Mouse (Mus musculus) midbrain, postnatal 0 days (tissue): Measurements from ENCODE around the gene Kctd13. TPM values are rescaled to one million over a fixed set of nuclear protein-coding genes. Genes with fewer than 3 reads are reported as not detected.

ENCODE experiments used
- ATAC-seq: fragments of 200-750 bp; cut with Nextera tagmentation; 2 replicates; pipeline ENCODE4 v1.8.0; 2017; ENCODE audit warnings: moderate number of reproducible peaks, mild to moderate bottlenecking, moderate TSS enrichment, moderate library complexity; ENCODE audit not compliant: low FRiP score
- DNase-seq: peaks from one replicate; pipeline ENCODE4 v3.0.0-alpha.2; 2015; ENCODE audit warnings: low spot score
- H3K27ac ChIP-seq: fragments of 300-500 bp; sonication (generic); 2 replicates; pipeline ENCODE4 v1.5.1; 2014; ENCODE audit warnings: low read depth, mild to moderate bottlenecking, low read length, mixed read lengths
- H3K27me3 ChIP-seq: fragments of 300-500 bp; sonication (generic); 2 replicates; pipeline ENCODE4 v1.6.1; 2014; ENCODE audit warnings: low read length, control low read depth, mixed read lengths; ENCODE audit not compliant: insufficient read depth
- H3K36me3 ChIP-seq: fragments of 300-500 bp; sonication (generic); 2 replicates; pipeline ENCODE4 v1.6.1; 2014; ENCODE audit warnings: low read length, control low read depth, mixed read lengths; ENCODE audit not compliant: insufficient read depth
- H3K4me1 ChIP-seq: fragments of 300-500 bp; sonication (generic); 2 replicates; pipeline ENCODE4 v1.6.1; 2014; ENCODE audit warnings: mild to moderate bottlenecking, control low read depth, antibody characterized with exemption, low read length, mixed read lengths; ENCODE audit not compliant: insufficient read depth
- H3K4me2 ChIP-seq: fragments of 300-500 bp; sonication (generic); 2 replicates; pipeline ENCODE4 v1.6.1; 2014; ENCODE audit warnings: low read depth, mild to moderate bottlenecking, low read length, mixed read lengths; ENCODE audit not compliant: poor library complexity, severe bottlenecking
- H3K4me3 ChIP-seq: fragments of 300-500 bp; sonication (generic); 2 replicates; pipeline ENCODE4 v1.5.1; 2014; ENCODE audit warnings: low read depth, mild to moderate bottlenecking, low read length, moderate library complexity
- H3K9ac ChIP-seq: fragments of 300-500 bp; sonication (generic); replicated peaks from 2 replicates; pipeline ENCODE4 v1.6.1; 2014; ENCODE audit warnings: mild to moderate bottlenecking, low read length, moderate library complexity, mixed read lengths; ENCODE audit not compliant: poor library complexity, severe bottlenecking
- H3K9me3 ChIP-seq: fragments of 300-500 bp; sonication (generic); 2 replicates; pipeline ENCODE4 v1.6.1; 2016; ENCODE audit warnings: low read length, control low read depth
- CTCF ChIP-seq: IDR thresholded peaks from 2 replicates; pipeline ENCODE4 v1.5.1; 2016; ENCODE audit warnings: antibody characterized with exemption, mild to moderate bottlenecking
- WGBS: fragments of 180-500 bp; shearing (Covaris S2); extraction: QIAGEN DNeasy Blood & Tissue Kit; methylation state at CpG from one replicate; pipeline ENCODE4 v1.1.7; 2014; 5-methylcytosine and 5-hydroxymethylcytosine counted together
- polyA plus RNA-seq: library from polyadenylated mRNA; unstranded; fragments of >200 nt; fragmentation: Nextera tagmentation; extraction: Ambion mirVana; gene quantifications from 2 replicates; pipeline ENCODE4 v1.2.1, GENCODE M21; 2015
- total RNA-seq: library from RNA; depleted of rRNA; stranded (reverse); fragments of >200 nt; gene quantifications from 2 replicates; pipeline ENCODE4 v1.2.3, GENCODE M21; 2014

The Kctd13 gene
- total and polyA plus RNA-seq, 2 experiments from 2014 or later, result 150 to 167 TPM

DNA sequence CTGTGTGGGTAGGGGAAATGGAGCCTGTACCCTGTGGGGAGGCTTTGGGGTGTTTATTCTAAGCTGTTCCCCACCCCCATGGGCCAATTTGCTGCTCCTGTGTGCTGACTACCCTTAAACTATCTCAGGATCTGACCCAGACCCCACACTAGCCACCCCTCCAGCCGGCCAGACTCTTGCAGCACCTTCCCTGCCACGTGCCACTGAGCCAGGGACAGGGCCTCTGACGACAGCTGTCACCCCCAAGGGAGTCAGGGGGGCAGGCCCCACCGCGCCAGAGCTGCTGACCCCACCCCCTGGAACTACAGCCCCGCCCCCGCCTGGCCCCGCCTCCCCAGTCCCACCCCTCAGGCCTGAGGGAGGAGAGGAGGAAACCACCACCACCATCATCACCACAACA lies 24.0 kb downstream of the Kctd13 start:
- no peaks in the 10 kb centered on the region for H3K27me3 ChIP-seq
- H3K4me3 ChIP-seq, result peak overlapping the region; percentile 63
- H3K4me1 ChIP-seq, result peaks cover 19% of the 10 kb centered on the region
- 2% methylated on average over 8 of the region's 8 CpGs for WGBS
- H3K9ac ChIP-seq, result peak overlapping the region; percentile 86
- H3K4me2 ChIP-seq, result peak overlapping the region; percentile 95
- H3K27ac ChIP-seq, result no peak overlapping the region
- no peak for TF ChIP-seq CTCF
- H3K9me3 ChIP-seq, result no peaks in the 10 kb centered on the region
- no peak for DNase-seq
- H3K36me3 ChIP-seq, result peaks cover 25% of the 10 kb centered on the region
- ATAC-seq, result no peak

DNA sequence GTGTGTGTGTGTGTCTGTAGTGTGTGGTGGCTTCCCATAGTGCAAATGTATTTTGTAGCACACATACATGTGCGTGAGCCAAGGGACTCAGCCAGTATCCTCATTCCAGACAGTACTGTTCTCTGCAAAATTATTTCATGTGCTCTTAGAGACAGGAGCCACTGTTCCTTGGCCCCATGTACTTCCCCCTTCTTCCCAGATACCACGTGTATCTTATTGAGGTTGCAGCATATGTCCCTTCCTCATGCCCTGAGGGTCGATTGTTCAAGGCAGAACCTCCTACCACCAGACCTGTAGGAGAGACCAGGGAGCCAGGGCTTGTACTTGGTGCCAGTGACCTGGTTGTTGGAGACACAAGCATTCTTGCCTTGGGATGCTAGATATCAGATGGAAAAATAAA lies 26.4 kb downstream of the Kctd13 start:
- 68% methylated on average over 3 of the region's 3 CpGs for WGBS
- H3K4me1 ChIP-seq, result peaks cover 12% of the 10 kb centered on the region
- peaks cover 42% of the 10 kb centered on the region for H3K36me3 ChIP-seq
- H3K27ac ChIP-seq, result no peak overlapping the region
- no peak overlapping the region for H3K4me3 ChIP-seq
- H3K4me2 ChIP-seq, result no peak overlapping the region
- no peak for TF ChIP-seq CTCF
- no peaks in the 10 kb centered on the region for H3K27me3 ChIP-seq
- ATAC-seq, result no peak
- no peak for DNase-seq
- no peak overlapping the region for H3K9ac ChIP-seq
- H3K9me3 ChIP-seq, result no peaks in the 10 kb centered on the region

DNA sequence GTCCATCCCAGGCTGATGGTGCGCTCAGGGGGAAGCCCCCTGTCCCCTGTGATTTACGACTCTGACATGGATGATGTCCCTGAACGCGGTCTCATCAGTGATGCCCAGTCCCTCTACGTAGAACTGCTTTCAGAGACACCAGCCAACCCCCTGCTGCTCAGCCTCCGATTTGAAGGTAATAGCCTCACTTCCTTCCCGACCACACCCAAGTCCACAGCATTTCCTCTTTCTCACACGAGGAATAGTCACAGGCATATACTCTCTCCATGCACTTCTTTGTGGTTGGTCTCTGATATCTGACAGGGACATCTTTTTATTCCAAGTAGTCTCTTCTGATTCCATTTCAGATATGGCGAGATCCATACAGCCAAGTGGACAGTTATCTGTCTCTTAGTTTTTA lies 31.1 kb downstream of the Kctd13 start:
- H3K27ac ChIP-seq, result no peak overlapping the region
- no peaks in the 10 kb centered on the region for H3K9me3 ChIP-seq
- no peak overlapping the region for H3K4me2 ChIP-seq
- H3K4me1 ChIP-seq, result no peaks in the 10 kb centered on the region
- TF ChIP-seq CTCF, result no peak
- H3K4me3 ChIP-seq, result no peak overlapping the region
- ATAC-seq (no peak), DNase-seq (no peak)
- no peak overlapping the region for H3K9ac ChIP-seq
- no peaks in the 10 kb centered on the region for H3K27me3 ChIP-seq
- peaks cover 67% of the 10 kb centered on the region for H3K36me3 ChIP-seq
- WGBS, result 78% methylated on average over 9 of the region's 9 CpGs

DNA sequence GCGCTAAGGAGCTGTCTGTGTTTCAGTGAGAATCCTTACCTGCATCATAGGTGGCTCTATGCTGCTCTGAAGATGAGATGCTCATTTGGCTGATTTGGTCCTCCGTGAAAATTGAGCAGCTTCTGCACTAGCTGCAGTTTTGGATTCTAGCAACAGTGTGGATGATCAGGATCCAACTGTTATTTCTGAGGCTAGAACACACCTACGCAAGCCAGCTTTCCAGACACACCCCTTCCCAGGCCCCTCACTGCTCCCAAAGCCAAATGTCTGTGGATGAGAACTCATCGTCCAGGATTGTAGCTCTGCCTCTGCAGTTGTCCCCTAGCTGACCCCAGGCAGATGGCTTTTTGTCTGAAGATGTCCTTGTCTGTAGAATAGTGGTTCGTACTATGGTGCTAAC lies 32.4 kb downstream of the Kctd13 start:
- WGBS, result 87% methylated on average over 5 of the region's 5 CpGs

DNA sequence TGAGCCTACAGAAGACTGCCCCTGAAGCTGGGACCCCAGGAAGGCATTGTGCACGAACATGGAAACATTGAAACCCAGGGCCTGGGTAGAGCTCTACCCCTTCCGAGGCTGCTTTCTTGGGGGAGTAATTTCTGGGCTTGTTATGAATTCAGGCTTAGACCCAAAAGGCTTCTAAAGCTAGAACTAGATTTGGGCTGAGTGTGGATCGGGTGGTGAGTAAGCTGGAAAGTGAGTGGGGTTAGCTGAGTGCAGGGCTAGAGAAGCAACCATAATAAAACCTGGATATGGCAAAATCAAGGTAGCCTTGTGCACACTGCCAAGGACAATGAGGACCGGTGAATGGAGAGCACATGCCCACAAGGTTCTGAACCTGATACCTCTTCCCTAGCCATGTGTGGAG lies 33.3 kb downstream of the Kctd13 start:
- TF ChIP-seq CTCF, result no peak
- ATAC-seq, result no peak
- 90% methylated on average over 4 of the region's 4 CpGs for WGBS
- H3K4me3 ChIP-seq, result no peak overlapping the region
- no peak overlapping the region for H3K27ac ChIP-seq
- H3K9ac ChIP-seq, result no peak overlapping the region
- H3K27me3 ChIP-seq, result no peaks in the 10 kb centered on the region
- H3K4me1 ChIP-seq, result no peaks in the 10 kb centered on the region
- DNase-seq, result no peak
- H3K36me3 ChIP-seq, result peaks cover 64% of the 10 kb centered on the region
- no peaks in the 10 kb centered on the region for H3K9me3 ChIP-seq
- H3K4me2 ChIP-seq, result no peak overlapping the region

More for the DNA sequence above, 32.4 kb downstream of the Kctd13 start:
- Histone ChIP-seq H3K9me3 (no peaks in the 10 kb centered on the region), H3K4me2 (no peak overlapping the region), H3K27me3 (no peaks in the 10 kb centered on the region), H3K36me3 (peaks cover 60% of the 10 kb centered on the region), H3K4me1 (no peaks in the 10 kb centered on the region), H3K9ac (no peak overlapping the region), H3K27ac (no peak overlapping the region), H3K4me3 (no peak overlapping the region)
- ATAC-seq, result no peak
- no peak for DNase-seq
- no peak for TF ChIP-seq CTCF

DNA sequence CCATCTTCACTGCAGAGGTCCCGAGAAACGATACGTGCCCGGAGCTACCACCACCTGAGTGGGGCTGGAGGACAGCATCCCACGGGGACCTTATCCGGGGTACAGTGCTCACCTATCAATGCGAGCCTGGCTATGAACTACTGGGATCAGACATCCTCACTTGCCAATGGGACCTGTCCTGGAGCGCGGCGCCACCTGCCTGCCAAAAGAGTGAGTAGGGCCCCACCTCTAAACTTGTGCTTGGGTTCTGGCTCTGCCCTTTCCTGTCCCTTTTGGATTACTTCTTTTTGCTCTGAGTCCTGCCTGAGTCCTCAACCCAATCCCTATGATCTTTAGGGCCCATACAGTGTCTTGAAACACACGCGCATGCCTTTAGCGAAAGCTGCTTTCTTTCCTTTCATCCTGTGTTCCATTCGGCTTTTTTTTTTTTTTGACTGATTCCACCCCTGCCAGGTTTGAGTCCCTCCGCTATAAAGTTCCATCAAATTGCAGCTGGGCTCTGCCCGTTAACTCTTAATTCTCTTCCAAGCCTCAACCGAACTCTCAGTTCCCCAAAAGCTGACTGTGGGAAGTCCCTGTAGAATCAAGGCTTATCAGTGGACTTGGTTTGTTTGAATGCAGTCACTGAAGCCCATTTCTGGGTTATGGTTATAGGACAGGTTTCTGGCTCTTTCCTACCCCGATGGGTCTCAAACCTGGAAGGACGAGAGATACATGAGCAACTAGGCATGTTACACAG lies 35.0 kb downstream of the Kctd13 start:
- no peaks in the 10 kb centered on the region for H3K9me3 ChIP-seq
- no peak overlapping the region for H3K9ac ChIP-seq
- H3K4me3 ChIP-seq, result no peak overlapping the region
- H3K27ac ChIP-seq, result no peak overlapping the region
- H3K4me2 ChIP-seq, result no peak overlapping the region
- WGBS, result 30% methylated on average over 19 of the region's 19 CpGs
- H3K4me1 ChIP-seq, result no peaks in the 10 kb centered on the region
- DNase-seq (no peak), ATAC-seq (no peak)
- no peaks in the 10 kb centered on the region for H3K27me3 ChIP-seq
- H3K36me3 ChIP-seq, result peaks cover 62% of the 10 kb centered on the region
- peak; percentile 63 for TF ChIP-seq CTCF
